Mouse (Mus musculus): ENCODE results near the gene Zfp683.

Zfp683 gene

GRCm38 (mm10) chr4:134017201-134017865 is 36.3 kb upstream of the Zfp683 start:
- Histone ChIP-seq H3K4me1 (replicated peaks; ENCODE audit: low read depth, low read length) (peaks cover 56% of the 10 kb centered on the region), H3K27me3 (ENCODE audit: insufficient read depth, low read length) (no peaks in the 10 kb centered on the region), H3K9me3 (ENCODE audit: low read length) (no peaks in the 10 kb centered on the region), H3K4me3 (replicated peaks; ENCODE audit: low read length) (peak overlapping the region; percentile 95), H3K36me3 (ENCODE audit: insufficient read depth, low read length) (peaks cover 38% of the 10 kb centered on the region)
- TF ChIP-seq NANOG (IDR thresholded peaks at IDR 0.05; ENCODE audit: borderline replicate concordance, low read length) (no peak), CTCF (conservative IDR thresholded peaks at IDR 0.05; ENCODE audit: low read length) (no peak), POU5F1 (IDR thresholded peaks at IDR 0.05; ENCODE audit: borderline replicate concordance, low read length) (no peak)

DNA sequence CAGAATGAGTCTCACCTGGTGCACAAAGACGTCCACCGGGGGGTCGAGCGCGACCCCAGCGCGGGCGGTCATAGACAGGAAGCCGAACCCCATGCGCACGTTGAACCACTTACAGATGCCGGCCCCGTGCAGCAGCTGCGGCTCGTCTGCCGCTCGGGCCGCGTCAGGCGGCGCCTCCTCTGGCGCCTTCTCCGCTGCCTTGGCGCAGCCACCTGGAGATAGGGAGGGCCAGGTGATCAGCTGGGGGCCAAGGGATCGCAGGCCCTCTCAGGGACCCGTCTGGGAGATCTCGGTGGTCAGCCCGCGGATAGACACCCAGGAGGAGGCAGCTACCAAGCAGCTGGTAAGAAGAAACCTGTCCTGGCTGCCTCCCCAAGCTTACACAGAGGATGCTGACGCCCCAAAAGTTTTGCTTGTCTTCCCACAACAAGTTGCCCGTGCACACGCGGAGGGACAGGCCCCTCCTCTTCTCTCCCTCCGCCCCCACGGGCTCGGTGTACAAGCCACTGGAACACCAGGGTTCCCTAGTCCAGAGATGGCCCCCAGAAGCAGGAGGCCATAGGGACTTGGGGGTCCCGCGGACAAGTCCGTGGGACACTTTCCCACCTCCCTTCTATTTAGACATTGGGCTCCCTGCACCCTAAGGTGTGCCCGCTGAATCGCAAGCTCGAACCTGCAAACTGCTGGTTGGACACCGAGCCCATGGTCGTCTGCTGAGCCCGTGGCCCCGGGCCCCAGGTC is 35.4 kb upstream of the Zfp683 start:
- H3K9me3 ChIP-seq (ENCODE audit: low read length) = no peaks in the 10 kb centered on the region
- TF ChIP-seq CTCF (conservative IDR thresholded peaks at IDR 0.05; ENCODE audit: low read length) = no peak
- no peak for TF ChIP-seq NANOG (IDR thresholded peaks at IDR 0.05; ENCODE audit: borderline replicate concordance, low read length)
- no peak for TF ChIP-seq POU5F1 (IDR thresholded peaks at IDR 0.05; ENCODE audit: borderline replicate concordance, low read length)
- peaks cover 30% of the 10 kb centered on the region for H3K36me3 ChIP-seq (ENCODE audit: insufficient read depth, low read length)
- peaks cover 49% of the 10 kb centered on the region for H3K4me1 ChIP-seq (replicated peaks; ENCODE audit: low read depth, low read length)
- no peaks in the 10 kb centered on the region for H3K27me3 ChIP-seq (ENCODE audit: insufficient read depth, low read length)
- H3K4me3 ChIP-seq (replicated peaks; ENCODE audit: low read length) = peak overlapping the region; percentile 95

DNA sequence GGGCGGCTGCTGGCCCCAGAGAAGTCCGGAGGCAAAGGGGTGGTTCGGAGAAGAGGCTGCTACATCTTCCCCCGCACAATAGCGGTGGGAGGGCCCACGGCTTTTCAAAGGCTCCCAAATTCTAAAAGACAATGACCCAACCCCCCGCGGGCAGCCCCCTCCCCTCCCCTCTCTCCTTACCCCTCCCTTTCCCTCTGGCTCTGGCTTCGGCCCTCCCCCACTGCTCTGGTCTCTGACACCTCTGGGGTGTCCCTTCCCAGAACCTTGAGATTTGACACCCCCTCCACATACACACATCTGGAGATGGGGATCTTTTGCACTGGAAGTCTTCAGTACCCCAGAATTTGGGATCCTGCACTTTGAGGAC is 34.9 kb upstream of the Zfp683 start, which contains the start of gene Lin28a:
Lin28a (minus strand) TSS at position 63 of the 367 bp plus-strand sequence.
- Histone ChIP-seq H3K4me3 (replicated peaks; ENCODE audit: low read length) (peak within 1 kb of the TSS; percentile 95), H3K4me1 (replicated peaks; ENCODE audit: low read depth, low read length) (peaks cover 49% of the 10 kb centered on the region), H3K27me3 (ENCODE audit: insufficient read depth, low read length) (no peaks in the 10 kb centered on the region), H3K9me3 (ENCODE audit: low read length) (no peaks in the 10 kb centered on the region), H3K36me3 (ENCODE audit: insufficient read depth, low read length) (peaks cover 25% of the 10 kb centered on the region)
- TF ChIP-seq NANOG (IDR thresholded peaks at IDR 0.05; ENCODE audit: borderline replicate concordance, low read length) = no peak
- no peak for TF ChIP-seq POU5F1 (IDR thresholded peaks at IDR 0.05; ENCODE audit: borderline replicate concordance, low read length)
- TF ChIP-seq CTCF (conservative IDR thresholded peaks at IDR 0.05; ENCODE audit: low read length) = no peak

- peaks cover 48% of the 10 kb centered on the region for H3K4me1 ChIP-seq (replicated peaks; ENCODE audit: low read depth, low read length)
- H3K36me3 ChIP-seq (ENCODE audit: insufficient read depth, low read length) = peaks cover 20% of the 10 kb centered on the region
- H3K27me3 ChIP-seq (ENCODE audit: insufficient read depth, low read length) = no peaks in the 10 kb centered on the region
- no peak for TF ChIP-seq CTCF (conservative IDR thresholded peaks at IDR 0.05; ENCODE audit: low read length)
- H3K4me3 ChIP-seq (replicated peaks; ENCODE audit: low read length) = peak overlapping the region; percentile 95
- H3K9me3 ChIP-seq (ENCODE audit: low read length) = no peaks in the 10 kb centered on the region
These were observed 34.4 kb upstream of the Zfp683 start for GRCm38 (mm10) chr4:134019210-134019609.

DNA sequence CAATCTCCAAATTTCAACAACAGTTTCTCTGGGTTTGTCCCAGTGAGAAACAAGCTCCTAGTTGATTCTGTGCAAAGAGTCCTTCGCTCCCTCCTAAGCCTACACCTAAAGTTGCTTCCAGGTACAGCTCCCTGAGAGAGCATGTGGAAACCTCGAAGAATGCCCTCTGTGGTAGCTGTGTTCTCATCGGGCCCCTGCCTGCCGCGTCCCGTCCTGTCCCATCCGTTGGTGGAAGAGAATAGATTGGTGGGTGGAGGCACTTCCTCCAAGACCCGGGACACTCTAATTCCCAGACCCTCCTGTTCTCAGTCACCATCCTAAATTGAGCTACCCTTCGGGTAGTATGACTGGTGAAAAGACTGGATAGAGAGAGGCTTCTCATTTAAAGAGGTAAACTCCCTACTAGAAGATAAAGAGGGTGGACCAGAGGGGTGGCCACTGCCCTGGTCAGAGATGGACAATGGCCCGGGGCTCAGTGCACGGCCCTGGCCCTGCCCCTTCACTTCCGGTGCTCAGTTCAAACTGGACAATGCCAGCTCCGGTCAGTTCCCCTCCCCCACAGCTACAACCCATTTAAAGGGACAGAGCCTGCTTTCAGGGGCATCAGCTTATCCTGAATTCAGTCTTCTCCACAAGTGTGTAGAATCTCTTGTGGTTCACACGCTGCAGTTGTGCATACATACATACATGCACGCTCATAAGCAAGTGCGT is 33.8 kb upstream of the Zfp683 start:
- TF ChIP-seq POU5F1 (IDR thresholded peaks at IDR 0.05; ENCODE audit: borderline replicate concordance, low read length) = no peak
- no peaks in the 10 kb centered on the region for H3K9me3 ChIP-seq (ENCODE audit: low read length)
- H3K4me3 ChIP-seq (replicated peaks; ENCODE audit: low read length) = peak overlapping the region; percentile 54
- H3K36me3 ChIP-seq (ENCODE audit: insufficient read depth, low read length) = peaks cover 17% of the 10 kb centered on the region
- peaks cover 45% of the 10 kb centered on the region for H3K4me1 ChIP-seq (replicated peaks; ENCODE audit: low read depth, low read length)
- H3K27me3 ChIP-seq (ENCODE audit: insufficient read depth, low read length) = no peaks in the 10 kb centered on the region

- TF ChIP-seq NANOG (IDR thresholded peaks at IDR 0.05; ENCODE audit: borderline replicate concordance, low read length) = no peak
- TF ChIP-seq POU5F1 (IDR thresholded peaks at IDR 0.05; ENCODE audit: borderline replicate concordance, low read length) = no peak
- no peak for TF ChIP-seq CTCF (conservative IDR thresholded peaks at IDR 0.05; ENCODE audit: low read length)
- Histone ChIP-seq H3K9me3 (ENCODE audit: low read length) (no peaks in the 10 kb centered on the region), H3K36me3 (ENCODE audit: insufficient read depth, low read length) (peaks cover 8% of the 10 kb centered on the region), H3K27me3 (ENCODE audit: insufficient read depth, low read length) (no peaks in the 10 kb centered on the region), H3K4me3 (replicated peaks; ENCODE audit: low read length) (no peak overlapping the region), H3K4me1 (replicated peaks; ENCODE audit: low read depth, low read length) (peaks cover 36% of the 10 kb centered on the region)
These were observed 33.0 kb upstream of the Zfp683 start for GRCm38 (mm10) chr4:134020621-134021020.

GRCm38 (mm10) chr4:134025802-134026201 is 27.8 kb upstream of the Zfp683 start:
- Histone ChIP-seq H3K4me1 (replicated peaks; ENCODE audit: low read depth, low read length) (peaks cover 15% of the 10 kb centered on the region), H3K4me3 (replicated peaks; ENCODE audit: low read length) (no peak overlapping the region), H3K36me3 (ENCODE audit: insufficient read depth, low read length) (no peaks in the 10 kb centered on the region), H3K27me3 (ENCODE audit: insufficient read depth, low read length) (no peaks in the 10 kb centered on the region), H3K9me3 (ENCODE audit: low read length) (no peaks in the 10 kb centered on the region; the same call in 1 of the 2 replicates)
- TF ChIP-seq CTCF (conservative IDR thresholded peaks at IDR 0.05; ENCODE audit: low read length) (no peak), NANOG (IDR thresholded peaks at IDR 0.05; ENCODE audit: borderline replicate concordance, low read length) (no peak), POU5F1 (IDR thresholded peaks at IDR 0.05; ENCODE audit: borderline replicate concordance, low read length) (no peak)

DNA sequence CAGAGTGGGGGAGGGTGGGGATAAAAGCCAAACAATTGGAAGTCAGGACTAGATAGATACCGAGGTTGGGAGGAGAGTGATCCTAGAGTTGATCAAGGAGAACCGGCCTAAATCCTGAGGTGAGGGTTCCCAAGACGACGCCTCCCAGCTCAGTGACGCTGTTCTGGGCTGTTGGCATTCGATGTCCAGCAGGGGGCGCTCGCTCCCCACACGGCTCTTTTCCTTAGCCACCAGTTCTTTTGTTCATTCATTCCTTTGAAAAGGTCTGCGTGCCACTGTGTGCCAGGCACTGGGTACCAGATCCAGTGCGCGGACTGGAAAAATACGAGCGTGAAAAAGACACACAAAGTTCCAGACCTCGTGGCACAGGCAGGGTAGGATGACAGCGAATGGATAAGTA is 17.7 kb upstream of the Zfp683 start:
- Histone ChIP-seq H3K36me3 (ENCODE audit: insufficient read depth, low read length) (no peaks in the 10 kb centered on the region), H3K4me3 (replicated peaks; ENCODE audit: low read length) (no peak overlapping the region), H3K27me3 (ENCODE audit: insufficient read depth, low read length) (peaks cover 21% of the 10 kb centered on the region), H3K4me1 (replicated peaks; ENCODE audit: low read depth, low read length) (0 out of 2 replicates have a peak, but pooled peaks cover 2% of the 10 kb centered on the region), H3K9me3 (ENCODE audit: low read length) (no peaks in the 10 kb centered on the region)
- TF ChIP-seq NANOG (IDR thresholded peaks at IDR 0.05; ENCODE audit: borderline replicate concordance, low read length) = no peak
- peak; percentile 87 for TF ChIP-seq CTCF (conservative IDR thresholded peaks at IDR 0.05; ENCODE audit: low read length)
- no peak for TF ChIP-seq POU5F1 (IDR thresholded peaks at IDR 0.05; ENCODE audit: borderline replicate concordance, low read length)
